Mouse (Mus musculus) fat pad, adult 2 months (tissue): ENCODE data around the gene Acbd7.

Experiments used
- DNase-seq: peaks from one replicate; pipeline ENCODE4 v3.0.0-alpha.2; 2011; ENCODE audit warnings: low read depth, low spot score; ENCODE audit errors: extremely low read depth

Gene Acbd7

GRCm38 (mm10) chr2:3365127-3365526 is 29.2 kb downstream of the Acbd7 start:
- DNase-seq: no peak

- peak; percentile 99 for DNase-seq
Observed at GRCm38 (mm10) chr2:3387105-3387860, 51.3 kb downstream of the Acbd7 start.
